Mouse (Mus musculus): Measurements from ENCODE around the gene Krba1.

DNA sequence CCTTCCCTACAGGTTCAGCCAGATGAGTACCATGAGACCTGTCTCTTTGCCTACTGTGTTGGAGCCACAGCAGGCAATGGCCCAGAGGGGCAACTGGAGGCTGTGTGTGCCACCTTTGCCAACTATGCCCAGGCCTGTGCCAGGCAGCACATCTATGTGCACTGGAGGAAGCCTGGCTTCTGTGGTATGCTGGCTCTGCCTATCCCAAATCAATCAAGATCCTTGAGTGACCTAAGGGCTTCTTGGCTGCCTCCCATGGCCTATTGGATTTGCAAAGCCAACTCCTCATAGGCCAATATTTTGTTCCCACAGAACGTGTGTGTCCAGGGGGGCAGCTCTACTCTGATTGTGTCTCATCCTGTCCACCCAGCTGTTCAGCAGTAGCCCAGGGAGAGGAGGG is 56.8 kb downstream of the Krba1 start:
- no peak for TF ChIP-seq POLR2A (IDR thresholded peaks at IDR 0.05; ENCODE audit: insufficient read depth, low read depth, low read length)
- TF ChIP-seq CTCF (IDR thresholded peaks at IDR 0.05), result no peak
- TF ChIP-seq EP300 (IDR thresholded peaks at IDR 0.05; ENCODE audit: insufficient read depth, low read depth, low read length), result no peak
